Mouse (Mus musculus): ENCODE measurements at regions not wholly inside any gene's neighbourhood (a gene's known extent, or its start where the extent isn't known, plus 50 kb on each side); places are given as distances from the start of the nearest gene placed in this dataset.

DNA sequence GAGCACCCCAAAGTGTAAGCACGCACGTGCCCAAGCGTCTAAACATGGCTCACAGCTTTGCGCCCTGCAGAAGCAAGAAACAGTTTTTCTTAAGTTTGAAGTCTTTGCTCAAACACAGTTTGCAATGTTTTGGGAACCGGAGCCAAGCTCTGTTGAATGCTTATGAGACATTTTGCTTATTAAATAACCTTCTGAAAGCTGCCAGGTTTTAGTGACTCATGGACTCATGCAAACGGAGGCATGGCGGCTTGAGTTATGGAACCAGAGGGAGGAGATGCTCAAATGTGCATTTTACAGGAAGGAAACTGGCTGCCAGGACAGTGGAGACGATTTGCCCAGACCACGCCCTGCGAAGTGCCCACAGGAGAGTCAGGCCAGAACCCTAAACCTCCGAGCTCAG, 131.0 kb upstream of the Slc38a2 start:
- ATAC-seq (ENCODE audit: insufficient read depth, low FRiP score, low TSS enrichment): no peak
- DNase-seq (ENCODE audit: low spot score): no peak
- H3K4me2 ChIP-seq (ENCODE audit: low read depth): no peak overlapping the region
- H3K27me3 ChIP-seq (ENCODE audit: control insufficient read depth, insufficient read depth, low read length): no peaks in the 10 kb centered on the region
- no peak overlapping the region for H3K27ac ChIP-seq (ENCODE audit: low read depth, low read length)
- no peaks in the 10 kb centered on the region for H3K4me1 ChIP-seq (ENCODE audit: control insufficient read depth, insufficient read depth, low read length)
- no peaks in the 10 kb centered on the region for H3K36me3 ChIP-seq (ENCODE audit: control insufficient read depth, insufficient read depth, low read length)
- H3K4me3 ChIP-seq (ENCODE audit: low read depth, low read length): no peak overlapping the region
- no peak overlapping the region for H3K9ac ChIP-seq (ENCODE audit: low read length)
- WGBS: 94% methylated on average over 11 of the region's 11 CpGs
- no peaks in the 10 kb centered on the region for H3K9me3 ChIP-seq (ENCODE audit: control insufficient read depth, low read length)

DNA sequence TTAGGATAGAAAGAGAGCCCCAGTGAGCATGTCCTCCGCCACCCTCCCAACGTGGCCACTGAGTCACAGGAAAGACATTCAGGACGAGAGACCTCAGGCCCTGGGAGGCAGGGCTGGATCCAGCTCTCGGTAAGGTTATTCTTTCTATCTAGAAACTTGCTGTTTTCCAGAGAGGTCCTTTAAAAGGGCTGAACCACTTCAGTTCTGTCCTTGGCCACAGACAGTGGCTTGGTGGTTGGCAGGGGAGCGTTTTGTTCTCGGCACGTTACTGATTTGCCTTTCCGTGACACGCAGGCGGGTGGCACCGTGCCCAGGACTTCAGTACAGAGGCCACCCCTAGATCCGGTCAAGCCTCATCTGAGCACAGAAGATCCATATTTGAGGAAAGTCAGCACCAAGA, 130.4 kb upstream of the Slc38a2 start:
- WGBS: 94% methylated on average over 12 of the region's 12 CpGs
- H3K4me1 ChIP-seq (ENCODE audit: control insufficient read depth, insufficient read depth, low read length): no peaks in the 10 kb centered on the region
- no peak overlapping the region for H3K27ac ChIP-seq (ENCODE audit: low read depth, low read length)
- no peaks in the 10 kb centered on the region for H3K9me3 ChIP-seq (ENCODE audit: control insufficient read depth, low read length)
- no peaks in the 10 kb centered on the region for H3K27me3 ChIP-seq (ENCODE audit: control insufficient read depth, insufficient read depth, low read length)
- H3K4me2 ChIP-seq (ENCODE audit: low read depth): no peak overlapping the region
- no peaks in the 10 kb centered on the region for H3K36me3 ChIP-seq (ENCODE audit: control insufficient read depth, insufficient read depth, low read length)
- DNase-seq (ENCODE audit: low spot score): no peak
- H3K4me3 ChIP-seq (ENCODE audit: low read depth, low read length): no peak overlapping the region
- H3K9ac ChIP-seq (ENCODE audit: low read length): no peak overlapping the region
- ATAC-seq (ENCODE audit: insufficient read depth, low FRiP score, low TSS enrichment): no peak

DNA sequence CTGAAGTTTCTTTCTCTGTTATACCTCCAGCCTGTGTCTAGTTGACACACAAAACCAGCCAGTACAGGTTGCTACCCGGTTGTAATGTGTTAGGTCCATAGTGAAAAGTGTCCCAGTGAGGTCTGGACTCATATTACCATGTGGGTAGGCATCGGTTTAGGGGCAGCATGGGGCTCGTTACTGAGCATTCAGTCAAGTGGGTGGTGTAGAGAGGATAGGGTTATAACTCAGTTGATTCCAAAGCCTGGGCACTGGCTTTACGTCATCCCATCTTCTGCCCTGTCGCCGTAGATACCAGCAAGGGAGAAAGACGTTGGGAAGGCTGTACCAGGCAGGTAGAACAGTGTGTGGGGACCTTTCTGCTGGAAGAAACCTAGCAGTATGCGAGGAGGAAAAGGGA, 129.2 kb upstream of the Slc38a2 start:
- H3K36me3 ChIP-seq (ENCODE audit: control insufficient read depth, insufficient read depth, low read length): no peaks in the 10 kb centered on the region
- ATAC-seq (ENCODE audit: insufficient read depth, low FRiP score, low TSS enrichment): no peak
- WGBS: 91% methylated on average over 8 of the region's 8 CpGs

DNA sequence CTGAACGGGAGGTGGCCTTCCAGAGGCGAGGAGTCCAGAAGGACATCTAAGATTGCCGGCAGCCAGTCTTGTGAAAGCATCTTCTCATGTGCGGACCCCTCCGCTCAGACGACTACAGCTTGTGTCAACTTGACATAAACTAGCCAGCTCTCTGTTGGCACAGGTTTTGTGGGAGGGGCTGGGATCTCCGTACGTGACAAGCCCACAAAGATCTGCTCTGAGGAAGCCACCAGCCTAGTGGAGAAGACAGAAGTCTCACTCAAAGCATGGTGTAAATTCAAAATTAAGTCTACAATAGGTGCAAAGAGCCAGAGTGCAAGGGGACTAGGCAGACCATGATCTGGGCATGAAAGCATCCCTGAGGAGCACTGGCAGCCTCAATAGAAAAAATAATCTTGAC, 128.4 kb upstream of the Slc38a2 start:
- ATAC-seq (ENCODE audit: insufficient read depth, low FRiP score, low TSS enrichment) (no peak), DNase-seq (ENCODE audit: low spot score) (no peak)
- Histone ChIP-seq H3K36me3 (ENCODE audit: control insufficient read depth, insufficient read depth, low read length) (no peaks in the 10 kb centered on the region), H3K27me3 (ENCODE audit: control insufficient read depth, insufficient read depth, low read length) (no peaks in the 10 kb centered on the region), H3K4me2 (ENCODE audit: low read depth) (no peak overlapping the region), H3K9ac (ENCODE audit: low read length) (no peak overlapping the region), H3K27ac (ENCODE audit: low read depth, low read length) (no peak overlapping the region), H3K4me3 (ENCODE audit: low read depth, low read length) (no peak overlapping the region), H3K9me3 (ENCODE audit: control insufficient read depth, low read length) (no peaks in the 10 kb centered on the region), H3K4me1 (ENCODE audit: control insufficient read depth, insufficient read depth, low read length) (no peaks in the 10 kb centered on the region)
- 78% methylated on average over 8 of the region's 8 CpGs for WGBS

More for the DNA sequence above, 129.2 kb upstream of the Slc38a2 start:
- no peak overlapping the region for H3K9ac ChIP-seq (ENCODE audit: low read length)
- H3K4me1 ChIP-seq (ENCODE audit: control insufficient read depth, insufficient read depth, low read length): no peaks in the 10 kb centered on the region
- H3K9me3 ChIP-seq (ENCODE audit: control insufficient read depth, low read length): no peaks in the 10 kb centered on the region
- H3K27me3 ChIP-seq (ENCODE audit: control insufficient read depth, insufficient read depth, low read length): no peaks in the 10 kb centered on the region
- no peak overlapping the region for H3K4me3 ChIP-seq (ENCODE audit: low read depth, low read length)
- H3K4me2 ChIP-seq (ENCODE audit: low read depth): no peak overlapping the region
- no peak overlapping the region for H3K27ac ChIP-seq (ENCODE audit: low read depth, low read length)
- no peak for DNase-seq (ENCODE audit: low spot score)

DNA sequence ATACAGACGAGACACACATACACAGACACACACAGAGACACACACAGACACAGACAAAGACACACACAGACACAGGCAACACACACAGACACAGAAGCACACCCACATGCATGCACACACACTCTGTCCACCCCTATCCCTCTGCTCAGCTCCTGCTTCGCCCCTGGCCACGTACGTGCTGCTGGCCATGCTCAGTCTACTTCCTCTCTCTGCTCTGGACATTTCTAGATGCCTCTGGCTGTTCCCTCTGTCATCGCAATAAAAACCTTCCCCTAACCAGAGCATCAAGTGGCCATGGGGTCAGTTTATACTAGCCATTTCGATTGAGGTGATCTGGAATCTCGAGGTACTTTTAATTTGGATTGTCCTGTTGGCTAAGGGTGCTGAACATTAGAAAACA, 118.9 kb upstream of the Slc38a2 start:
- H3K27ac ChIP-seq (ENCODE audit: low read depth, low read length): no peak overlapping the region
- no peak overlapping the region for H3K4me2 ChIP-seq (ENCODE audit: low read depth)
- ATAC-seq (ENCODE audit: insufficient read depth, low FRiP score, low TSS enrichment) (no peak), DNase-seq (ENCODE audit: low spot score) (no peak)
- H3K4me3 ChIP-seq (ENCODE audit: low read depth, low read length): no peak overlapping the region
- no peaks in the 10 kb centered on the region for H3K27me3 ChIP-seq (ENCODE audit: control insufficient read depth, insufficient read depth, low read length)
- no peaks in the 10 kb centered on the region for H3K36me3 ChIP-seq (ENCODE audit: control insufficient read depth, insufficient read depth, low read length)
- 84% methylated on average over 7 of the region's 7 CpGs for WGBS
- no peaks in the 10 kb centered on the region for H3K4me1 ChIP-seq (ENCODE audit: control insufficient read depth, insufficient read depth, low read length)
- no peaks in the 10 kb centered on the region for H3K9me3 ChIP-seq (ENCODE audit: control insufficient read depth, low read length)
- H3K9ac ChIP-seq (ENCODE audit: low read length): no peak overlapping the region

DNA sequence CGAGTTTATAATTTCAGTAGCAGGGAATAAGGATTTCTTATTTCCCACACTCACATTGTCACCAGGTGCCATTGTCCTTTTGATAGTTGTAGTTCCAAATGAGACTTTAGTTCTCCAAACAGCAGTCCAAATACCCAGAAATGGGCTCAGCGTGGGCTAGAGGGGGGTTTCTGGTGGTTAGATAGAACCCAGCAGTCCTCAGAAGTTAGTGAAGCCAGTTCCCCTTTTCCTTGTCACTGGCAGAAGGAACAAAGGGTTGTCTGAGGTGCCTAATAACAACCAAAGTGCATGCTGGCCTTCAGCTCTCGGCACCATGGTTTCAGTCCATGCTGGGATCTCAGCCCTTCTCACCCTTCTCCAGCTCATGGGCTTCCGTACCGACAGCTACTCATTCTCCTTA, 118.1 kb upstream of the Slc38a2 start:
- H3K9ac ChIP-seq (ENCODE audit: low read length): no peak overlapping the region
- H3K9me3 ChIP-seq (ENCODE audit: control insufficient read depth, low read length): no peaks in the 10 kb centered on the region
- no peaks in the 10 kb centered on the region for H3K36me3 ChIP-seq (ENCODE audit: control insufficient read depth, insufficient read depth, low read length)
- DNase-seq (ENCODE audit: low spot score) (no peak), ATAC-seq (ENCODE audit: insufficient read depth, low FRiP score, low TSS enrichment) (no peak)
- WGBS: 87% methylated on average over 5 of the region's 5 CpGs
- no peak overlapping the region for H3K4me3 ChIP-seq (ENCODE audit: low read depth, low read length)
- no peak overlapping the region for H3K27ac ChIP-seq (ENCODE audit: low read depth, low read length)
- no peak overlapping the region for H3K4me2 ChIP-seq (ENCODE audit: low read depth)
- no peaks in the 10 kb centered on the region for H3K27me3 ChIP-seq (ENCODE audit: control insufficient read depth, insufficient read depth, low read length)
- no peaks in the 10 kb centered on the region for H3K4me1 ChIP-seq (ENCODE audit: control insufficient read depth, insufficient read depth, low read length)

DNA sequence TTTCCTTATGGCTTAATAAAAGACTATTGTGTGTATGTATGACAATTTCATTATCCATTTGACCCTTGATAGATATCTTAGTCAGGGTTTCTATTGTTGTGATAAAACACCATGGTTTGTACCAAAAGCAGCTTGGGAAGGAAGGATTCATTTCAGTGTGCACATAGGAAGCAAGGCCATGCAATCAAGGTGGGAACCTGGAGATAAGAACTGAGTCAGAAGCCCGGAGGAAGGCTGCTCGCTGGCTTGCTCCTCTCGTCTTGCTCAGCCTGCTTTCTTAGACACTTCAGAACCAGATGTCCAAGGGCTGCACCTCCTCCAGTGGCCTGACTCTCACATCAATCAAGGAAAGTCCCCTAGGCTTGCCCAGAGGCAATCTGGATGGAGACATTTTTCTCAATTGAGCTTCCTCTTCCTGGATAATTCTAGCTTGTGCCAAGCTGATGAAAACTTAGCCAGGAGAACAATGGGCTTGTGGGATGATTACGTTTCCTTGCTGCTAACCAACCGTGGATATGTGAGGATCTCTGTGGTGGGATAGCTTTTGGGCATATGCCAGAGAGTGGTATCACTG, 117.6 kb upstream of the Slc38a2 start:
- DNase-seq (ENCODE audit: low spot score) (no peak), ATAC-seq (ENCODE audit: insufficient read depth, low FRiP score, low TSS enrichment) (no peak)
- H3K27me3 ChIP-seq (ENCODE audit: control insufficient read depth, insufficient read depth, low read length): no peaks in the 10 kb centered on the region
- no peak overlapping the region for H3K4me3 ChIP-seq (ENCODE audit: low read depth, low read length)
- no peaks in the 10 kb centered on the region for H3K4me1 ChIP-seq (ENCODE audit: control insufficient read depth, insufficient read depth, low read length)
- no peak overlapping the region for H3K27ac ChIP-seq (ENCODE audit: low read depth, low read length)
- no peak overlapping the region for H3K9ac ChIP-seq (ENCODE audit: low read length)
- no peaks in the 10 kb centered on the region for H3K36me3 ChIP-seq (ENCODE audit: control insufficient read depth, insufficient read depth, low read length)
- 0 out of 2 replicates have a peak, but pooled peaks cover 2% of the 10 kb centered on the region for H3K9me3 ChIP-seq (ENCODE audit: control insufficient read depth, low read length)
- no peak overlapping the region for H3K4me2 ChIP-seq (ENCODE audit: low read depth)
- 77% methylated on average over 5 of the region's 5 CpGs for WGBS

DNA sequence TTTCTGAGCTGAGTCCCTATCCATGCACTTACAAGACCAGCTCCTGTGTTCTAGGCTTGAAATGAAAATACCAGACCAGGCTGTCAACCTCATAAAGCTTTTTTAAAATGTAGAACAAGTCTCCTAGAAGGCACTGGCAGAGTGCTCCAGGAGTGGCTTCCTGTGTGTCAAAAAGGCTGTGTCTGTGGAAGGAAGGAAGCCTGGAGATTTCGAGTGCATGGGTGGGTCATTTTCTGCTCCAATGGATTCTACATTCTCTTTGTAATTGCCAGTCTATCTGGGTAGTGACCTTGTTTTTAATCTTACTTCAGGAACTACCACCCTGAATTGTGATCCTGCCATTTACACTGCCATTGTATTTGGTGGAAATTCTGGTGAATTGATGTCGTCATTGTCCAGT, 113.9 kb upstream of the Slc38a2 start:
- Histone ChIP-seq H3K27ac (ENCODE audit: low read depth, low read length) (no peak overlapping the region), H3K4me2 (ENCODE audit: low read depth) (no peak overlapping the region), H3K36me3 (ENCODE audit: control insufficient read depth, insufficient read depth, low read length) (no peaks in the 10 kb centered on the region), H3K27me3 (ENCODE audit: control insufficient read depth, insufficient read depth, low read length) (no peaks in the 10 kb centered on the region), H3K9ac (ENCODE audit: low read length) (no peak overlapping the region), H3K4me3 (ENCODE audit: low read depth, low read length) (no peak overlapping the region), H3K4me1 (ENCODE audit: control insufficient read depth, insufficient read depth, low read length) (no peaks in the 10 kb centered on the region), H3K9me3 (ENCODE audit: control insufficient read depth, low read length) (0 out of 2 replicates have a peak, but pooled peaks cover 2% of the 10 kb centered on the region)
- whole genome bisulfite sequencing: 85% methylated on average over 2 of the region's 2 CpGs
- DNase-seq (ENCODE audit: low spot score) (no peak), ATAC-seq (ENCODE audit: insufficient read depth, low FRiP score, low TSS enrichment) (no peak)

DNA sequence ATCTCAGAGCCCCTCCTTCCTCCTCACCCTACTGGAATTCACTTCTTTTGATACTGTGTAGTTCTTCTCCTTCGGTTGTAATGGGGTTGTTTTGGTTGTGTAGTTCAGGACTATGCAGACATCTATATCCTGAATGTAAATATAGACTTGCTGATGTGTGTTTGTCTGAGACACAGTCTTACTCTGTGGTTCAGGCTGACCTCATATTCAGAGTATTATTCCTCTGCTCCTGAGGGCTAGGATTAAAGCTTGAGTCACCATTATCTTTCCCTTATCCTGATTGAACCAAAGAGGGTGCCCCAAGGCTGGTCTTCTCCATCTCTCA, 103.2 kb upstream of the Slc38a2 start:
- Histone ChIP-seq H3K4me2 (ENCODE audit: low read depth) (no peak overlapping the region), H3K9me3 (ENCODE audit: control insufficient read depth, low read length) (no peaks in the 10 kb centered on the region), H3K4me3 (ENCODE audit: low read depth, low read length) (no peak overlapping the region), H3K27me3 (ENCODE audit: control insufficient read depth, insufficient read depth, low read length) (no peaks in the 10 kb centered on the region), H3K4me1 (ENCODE audit: control insufficient read depth, insufficient read depth, low read length) (no peaks in the 10 kb centered on the region), H3K9ac (ENCODE audit: low read length) (no peak overlapping the region), H3K27ac (ENCODE audit: low read depth, low read length) (no peak overlapping the region), H3K36me3 (ENCODE audit: control insufficient read depth, insufficient read depth, low read length) (no peaks in the 10 kb centered on the region)
- no peak for DNase-seq (ENCODE audit: low spot score)
- ATAC-seq (ENCODE audit: insufficient read depth, low FRiP score, low TSS enrichment): no peak
- 77% methylated on average over 1 of the region's 1 CpGs for WGBS

All from neural tube, embryonic 11.5 days (tissue).